Mouse (Mus musculus): Measurements from ENCODE around the gene Adam15. TPM values are rescaled to one million over a fixed set of nuclear protein-coding genes. Genes with fewer than 3 reads are reported as not detected.

Gene Adam15
- polyA plus RNA-seq, 1 experiment: 63.6 TPM

DNA sequence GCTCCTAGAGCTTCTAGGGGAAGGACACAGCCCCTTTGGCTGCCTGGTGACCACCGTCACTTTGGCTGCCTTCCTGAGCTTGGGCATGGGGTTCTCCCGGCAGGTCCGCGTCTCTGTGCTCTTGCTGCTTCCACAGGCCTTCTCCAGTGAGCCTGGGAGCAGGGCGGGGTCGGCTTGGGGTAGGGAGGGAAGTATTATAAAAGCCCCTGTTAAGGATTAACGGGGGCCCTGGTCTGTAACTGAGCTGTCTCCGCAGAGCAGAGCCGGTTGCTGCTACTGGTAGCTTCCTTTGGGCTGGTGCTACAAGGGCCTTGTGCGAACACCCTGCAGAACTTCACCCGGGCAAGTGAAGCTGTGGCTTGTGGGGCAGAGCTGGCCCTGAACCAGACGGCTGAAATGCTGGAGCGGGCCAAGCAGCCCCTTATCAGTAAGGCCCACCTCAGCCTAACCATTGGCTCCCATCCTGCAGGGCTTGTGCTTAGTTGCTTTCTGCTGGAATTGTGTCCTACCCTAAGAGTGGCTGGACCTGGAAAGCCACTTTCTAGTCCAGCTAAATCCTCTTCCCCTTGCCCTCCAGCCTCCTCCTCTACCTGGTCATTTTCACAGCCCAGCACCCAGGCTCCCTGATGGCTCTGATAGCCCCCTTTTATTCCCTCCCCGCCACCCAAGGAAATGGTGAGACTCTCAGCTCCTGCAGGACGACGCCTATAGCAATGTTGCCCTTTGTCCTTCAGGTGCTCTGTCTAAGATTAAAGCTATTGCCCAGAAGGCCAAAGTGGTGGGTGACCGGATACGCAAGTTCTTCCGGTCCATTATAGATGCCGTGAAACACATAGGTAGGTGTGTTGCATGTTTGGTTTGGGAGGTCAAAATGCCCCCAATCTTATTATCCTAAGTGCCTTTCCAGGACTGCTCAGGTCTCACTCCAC, 16.0 kb upstream of the Adam15 start:
- no peak for DNase-seq (ENCODE audit: low read depth)
- TF ChIP-seq CTCF (IDR thresholded peaks at IDR 0.05; ENCODE audit: borderline replicate concordance, extremely low read depth, insufficient read depth, insufficient read length) (no peak), POLR2A (IDR thresholded peaks at IDR 0.05; ENCODE audit: borderline replicate concordance, extremely low read depth, insufficient read depth, insufficient read length, poor library complexity, severe bottlenecking) (no peak)

DNA sequence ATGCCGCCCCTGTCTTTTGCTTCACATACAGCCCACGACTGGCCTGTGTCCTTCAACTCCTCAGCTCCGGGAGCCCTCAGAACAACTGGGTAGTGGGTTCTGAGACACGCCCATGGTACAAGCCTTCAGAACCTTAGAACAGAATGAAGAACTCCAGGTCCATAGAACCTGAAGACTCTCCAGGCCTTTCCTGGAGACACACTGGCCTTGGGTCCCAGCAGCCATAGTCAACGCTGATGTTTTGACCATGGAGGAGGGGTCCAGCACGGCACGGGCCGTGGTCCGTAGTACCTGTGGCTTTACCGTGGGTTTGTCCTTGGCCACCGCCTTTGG, 15.3 kb upstream of the Adam15 start, which contains the start of gene Dcst1:
TSS of gene Dcst1 (minus strand) at position 101 of the 333 bp plus-strand sequence.
- TF ChIP-seq CTCF (IDR thresholded peaks at IDR 0.05; ENCODE audit: borderline replicate concordance, extremely low read depth, insufficient read depth, insufficient read length): no peak
- no peak for TF ChIP-seq POLR2A (IDR thresholded peaks at IDR 0.05; ENCODE audit: borderline replicate concordance, extremely low read depth, insufficient read depth, insufficient read length, poor library complexity, severe bottlenecking)
- DNase-seq (ENCODE audit: low read depth): no peak

DNA sequence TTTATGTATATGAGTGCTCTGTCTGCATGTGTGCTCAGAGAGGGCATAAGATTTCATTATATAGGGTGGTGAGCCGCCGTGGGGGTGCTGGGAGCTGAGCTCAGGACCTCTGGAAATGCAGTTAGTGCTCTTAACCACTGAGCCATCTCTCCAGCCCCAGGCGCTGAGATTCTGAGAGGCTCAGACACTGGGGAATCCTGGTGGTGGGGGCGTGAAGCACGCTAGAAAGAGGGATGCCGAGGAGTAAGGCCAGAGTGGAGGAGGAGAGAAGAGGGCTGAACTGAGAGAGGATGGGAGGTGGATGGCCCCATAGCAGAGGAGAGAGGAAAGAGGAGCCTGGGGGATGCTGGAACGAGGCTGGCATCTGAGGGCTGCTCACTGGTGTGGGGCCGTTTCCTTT, 14.8 kb upstream of the Adam15 start:
- DNase-seq (ENCODE audit: low read depth): no peak
- TF ChIP-seq CTCF (IDR thresholded peaks at IDR 0.05; ENCODE audit: borderline replicate concordance, extremely low read depth, insufficient read depth, insufficient read length) (no peak), POLR2A (IDR thresholded peaks at IDR 0.05; ENCODE audit: borderline replicate concordance, extremely low read depth, insufficient read depth, insufficient read length, poor library complexity, severe bottlenecking) (no peak)

DNA sequence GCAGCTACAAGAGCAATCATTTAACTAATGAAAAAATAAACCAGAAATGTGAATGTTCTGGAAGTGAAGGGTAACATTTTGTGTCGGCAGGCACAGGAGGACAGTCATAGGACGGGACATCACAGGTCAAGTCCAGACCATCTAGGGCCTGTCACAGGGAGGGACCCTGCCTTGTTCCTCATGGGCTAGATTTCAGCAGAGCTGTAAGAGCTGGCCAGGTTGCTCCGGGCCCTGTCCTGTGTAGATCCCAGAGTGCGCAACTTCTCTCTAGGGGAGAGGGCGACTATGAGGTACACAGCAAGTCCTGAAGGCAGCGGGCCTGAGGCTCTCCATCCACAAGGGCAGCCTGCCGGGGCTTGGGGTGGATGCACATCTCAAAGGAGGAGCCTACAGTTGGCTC, 11.9 kb upstream of the Adam15 start, which contains the start of gene Dcst2:
TSS of gene Dcst2 (plus strand) at position 301 of the 400 bp plus-strand sequence.
- no peak for TF ChIP-seq POLR2A (IDR thresholded peaks at IDR 0.05; ENCODE audit: borderline replicate concordance, extremely low read depth, insufficient read depth, insufficient read length, poor library complexity, severe bottlenecking)
- TF ChIP-seq CTCF (IDR thresholded peaks at IDR 0.05; ENCODE audit: borderline replicate concordance, extremely low read depth, insufficient read depth, insufficient read length): no peak
- DNase-seq (ENCODE audit: low read depth): no peak

DNA sequence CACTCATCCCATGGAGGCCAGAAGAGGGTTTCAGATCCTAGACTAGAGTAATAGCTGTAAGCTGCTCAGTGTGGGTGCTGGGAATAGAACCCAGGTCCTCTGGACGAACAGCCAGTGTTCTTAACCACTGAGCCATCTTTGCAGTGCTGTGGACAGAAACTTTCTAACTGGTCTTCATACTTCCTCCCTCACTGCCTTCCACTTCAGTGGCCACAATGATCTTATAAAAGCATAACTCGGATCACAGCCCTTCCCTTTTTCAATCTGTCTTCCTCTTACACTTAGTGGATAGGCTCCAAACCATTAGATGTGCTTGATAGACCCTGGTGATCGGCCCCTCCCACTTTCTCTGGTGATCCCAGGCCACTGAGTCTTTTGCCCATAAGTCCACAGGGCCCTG, 10.4 kb upstream of the Adam15 start:
- no peak for TF ChIP-seq POLR2A (IDR thresholded peaks at IDR 0.05; ENCODE audit: borderline replicate concordance, extremely low read depth, insufficient read depth, insufficient read length, poor library complexity, severe bottlenecking)
- no peak for TF ChIP-seq CTCF (IDR thresholded peaks at IDR 0.05; ENCODE audit: borderline replicate concordance, extremely low read depth, insufficient read depth, insufficient read length)
- no peak for DNase-seq (ENCODE audit: low read depth)

DNA sequence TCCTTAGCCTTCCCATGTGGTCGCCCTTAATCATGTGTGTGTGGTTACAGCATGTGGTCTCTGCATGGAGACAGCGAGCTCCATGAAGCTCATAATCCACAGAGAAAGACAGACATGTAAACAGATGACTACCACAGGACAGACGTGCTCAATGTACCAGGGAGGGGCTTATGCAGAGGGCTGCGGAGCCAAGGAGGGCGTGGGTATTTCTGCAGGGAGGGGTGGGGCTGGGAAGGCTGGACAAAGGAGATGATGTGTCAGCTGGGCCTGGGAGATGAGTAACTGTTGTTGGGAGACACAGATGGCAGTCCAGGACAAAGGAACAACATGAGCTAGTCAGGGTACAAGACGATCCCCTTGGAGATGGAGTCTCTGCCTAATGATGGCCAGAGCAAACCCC, 9.8 kb upstream of the Adam15 start:
- TF ChIP-seq POLR2A (IDR thresholded peaks at IDR 0.05; ENCODE audit: borderline replicate concordance, extremely low read depth, insufficient read depth, insufficient read length, poor library complexity, severe bottlenecking): no peak
- TF ChIP-seq CTCF (IDR thresholded peaks at IDR 0.05; ENCODE audit: borderline replicate concordance, extremely low read depth, insufficient read depth, insufficient read length): no peak
- DNase-seq (ENCODE audit: low read depth): peak; percentile 7

DNA sequence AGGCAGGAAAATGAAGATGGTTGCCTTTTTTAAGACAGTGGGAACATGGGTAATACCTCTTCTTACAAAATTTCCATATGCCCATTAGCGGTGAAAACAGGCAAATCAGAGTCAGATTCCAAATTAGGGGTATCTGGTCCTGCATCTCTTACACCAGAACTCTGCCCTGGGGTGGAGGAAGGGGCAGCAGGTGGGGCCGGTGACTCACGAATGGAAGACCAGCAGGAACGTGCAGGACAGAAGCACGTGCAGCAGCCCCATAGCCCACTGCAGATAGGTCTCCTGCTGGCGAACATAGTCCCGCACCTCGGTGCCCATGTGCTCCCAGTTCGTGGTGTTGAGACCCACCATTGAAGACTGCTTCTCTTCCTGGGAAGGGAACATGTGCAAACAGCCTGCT, 6.2 kb upstream of the Adam15 start:
- TF ChIP-seq CTCF (IDR thresholded peaks at IDR 0.05; ENCODE audit: borderline replicate concordance, extremely low read depth, insufficient read depth, insufficient read length): no peak
- TF ChIP-seq POLR2A (IDR thresholded peaks at IDR 0.05; ENCODE audit: borderline replicate concordance, extremely low read depth, insufficient read depth, insufficient read length, poor library complexity, severe bottlenecking): no peak
- DNase-seq (ENCODE audit: low read depth): no peak

DNA sequence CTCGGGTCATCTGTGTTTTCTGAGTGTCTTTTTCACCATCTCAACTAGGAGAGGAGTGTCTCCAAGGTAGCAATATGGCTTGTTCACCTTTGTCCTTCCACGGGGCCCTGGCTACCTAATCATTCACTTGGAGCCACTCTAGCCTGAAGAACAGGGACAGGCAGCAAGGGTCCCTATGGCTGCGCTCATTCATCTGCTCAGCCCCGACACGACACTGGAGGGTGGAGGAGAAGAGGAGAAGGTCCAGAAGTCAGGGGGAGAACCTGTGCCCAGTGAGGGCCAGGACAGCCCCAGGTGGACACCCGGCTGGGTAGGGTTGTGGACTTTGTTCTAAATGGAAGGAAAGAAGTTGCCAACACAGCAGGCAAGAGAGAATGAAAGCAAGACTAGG, 5.7 kb upstream of the Adam15 start:
- TF ChIP-seq POLR2A (IDR thresholded peaks at IDR 0.05; ENCODE audit: borderline replicate concordance, extremely low read depth, insufficient read depth, insufficient read length, poor library complexity, severe bottlenecking) (no peak), CTCF (IDR thresholded peaks at IDR 0.05; ENCODE audit: borderline replicate concordance, extremely low read depth, insufficient read depth, insufficient read length) (no peak)
- DNase-seq (ENCODE audit: low read depth): no peak

DNA sequence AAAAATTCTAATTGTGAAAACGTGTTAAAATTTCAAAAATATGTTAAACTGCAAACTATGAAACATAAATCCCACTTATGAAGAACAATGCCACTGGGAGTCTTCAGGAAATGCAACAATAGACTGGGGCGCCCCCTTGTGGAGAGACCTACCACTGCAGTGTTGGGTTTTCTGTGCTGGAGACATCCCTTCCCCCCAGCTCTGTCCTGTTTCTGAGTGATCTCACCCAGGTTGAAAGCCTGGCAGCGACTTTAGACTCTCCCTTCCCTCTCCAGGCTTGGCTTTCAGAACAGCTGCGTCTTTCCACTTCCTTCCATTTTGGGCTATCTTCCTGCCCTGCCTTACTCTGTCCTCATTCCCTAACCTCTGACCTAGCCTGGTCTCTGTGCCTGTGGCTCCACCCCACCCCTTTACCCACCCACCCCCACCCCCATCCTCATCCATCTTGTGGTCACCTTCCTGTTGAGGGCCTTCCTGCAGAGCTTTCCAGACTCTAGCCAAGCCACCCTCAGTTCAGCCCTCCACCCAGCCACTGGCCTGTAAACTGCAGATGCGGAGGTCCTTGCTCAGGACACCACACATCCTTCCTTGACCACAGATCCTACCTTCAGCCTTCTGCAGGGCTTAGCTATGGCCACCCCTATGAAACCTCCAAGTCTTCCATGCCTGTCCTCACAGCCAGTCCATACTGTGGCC, 5.2 kb upstream of the Adam15 start:
- TF ChIP-seq CTCF (IDR thresholded peaks at IDR 0.05; ENCODE audit: borderline replicate concordance, extremely low read depth, insufficient read depth, insufficient read length): peak; percentile 87
- TF ChIP-seq POLR2A (IDR thresholded peaks at IDR 0.05; ENCODE audit: borderline replicate concordance, extremely low read depth, insufficient read depth, insufficient read length, poor library complexity, severe bottlenecking): no peak
- peak; percentile 79 for DNase-seq (ENCODE audit: low read depth)

DNA sequence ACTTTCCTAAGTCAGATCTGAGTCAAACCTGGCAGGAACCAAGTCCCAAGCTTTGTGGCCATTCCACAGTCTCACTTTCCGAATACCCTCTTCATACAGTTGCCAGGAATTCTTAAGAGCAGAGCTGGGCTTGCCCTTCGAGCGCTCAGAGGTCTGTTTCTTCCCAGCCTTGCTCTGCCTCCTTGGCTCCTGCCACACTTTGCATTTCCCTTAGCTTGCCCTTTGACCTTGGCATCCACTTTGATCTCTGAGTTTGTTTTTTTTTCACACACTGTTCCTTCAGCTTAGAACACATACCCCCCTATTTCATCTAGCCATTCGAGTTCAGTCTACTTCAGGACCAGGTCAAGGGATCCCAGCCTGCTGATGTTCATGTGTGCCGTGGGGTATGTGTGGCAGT, 1.5 kb upstream of the Adam15 start:
- DNase-seq (ENCODE audit: low read depth): no peak
- TF ChIP-seq POLR2A (IDR thresholded peaks at IDR 0.05; ENCODE audit: borderline replicate concordance, extremely low read depth, insufficient read depth, insufficient read length, poor library complexity, severe bottlenecking) (no peak), CTCF (IDR thresholded peaks at IDR 0.05; ENCODE audit: borderline replicate concordance, extremely low read depth, insufficient read depth, insufficient read length) (no peak)

Measured in brain, embryonic 14.5 days (tissue).